Mouse (Mus musculus) forelimb bud, embryonic 11.5 days (tissue): ENCODE data around the gene Olfr743.
"Not testable (repeated sequence)": the region's sequence is repeated elsewhere in the genome, so short reads cannot be mapped to it uniquely, and the experiment has no call there.

Experiments
- DNase-seq: peaks from one replicate; pipeline ENCODE4 v3.0.0-alpha.2; 2012; ENCODE audit warnings: low read depth, low spot score

Olfr743 gene

GRCm38 (mm10) chr14:50521539-50521938 is at the start of gene Olfr743:
Olfr743 (plus strand) TSS chr14:50521839.
- DNase-seq, result no peak

GRCm38 (mm10) chr14:50472438-50472837 is 49.2 kb upstream of the Olfr743 start, which contains the start of gene Olfr741:
Olfr741 (plus strand) TSS chr14:50472738.
- DNase-seq, result no peak

- DNase-seq, result no peak
Observed at GRCm38 (mm10) chr14:50478406-50478805, 43.2 kb upstream of the Olfr743 start.

- no peak for DNase-seq
Observed at GRCm38 (mm10) chr14:50503300-50503699, 18.3 kb upstream of the Olfr743 start, which contains the start of gene Olfr742. Olfr742 (plus strand) TSS chr14:50503600.

- DNase-seq, result no peak
Observed at GRCm38 (mm10) chr14:50552734-50553133, 31.1 kb downstream of the Olfr743 start.

GRCm38 (mm10) chr14:50573056-50573455 is 51.4 kb downstream of the Olfr743 start:
- not testable (repeated sequence) for DNase-seq
